Mouse (Mus musculus): ENCODE measurements at regions not wholly inside any gene's neighbourhood (a gene's known extent, or its start where the extent isn't known, plus 50 kb on each side); places are given as distances from the start of the nearest gene placed in this dataset.
A peak's percentile ranks its signal among the peaks of the same experiment; 100 is the strongest.

- no peak for ATAC-seq
- Histone ChIP-seq H3K4me1 (replicated peaks) (peaks cover 57% of the 10 kb centered on the region), H3K27me3 (peaks cover 3% of the 10 kb centered on the region), H3K9me3 (no peaks in the 10 kb centered on the region), H3K36me3 (no peaks in the 10 kb centered on the region), H3K9ac (replicated peaks) (0 out of 2 replicates have a peak overlapping the region, but pooled peaks have one; percentile 19), H3K27ac (no peak overlapping the region), H3K4me2 (replicated peaks) (no peak overlapping the region), H3K4me3 (replicated peaks) (no peak overlapping the region)
- 72% methylated on average over 4 of the region's 4 CpGs for WGBS
Measured at GRCm38 (mm10) chr6:88984170-88984569, 82.1 kb downstream of the Tpra1 start.

DNA sequence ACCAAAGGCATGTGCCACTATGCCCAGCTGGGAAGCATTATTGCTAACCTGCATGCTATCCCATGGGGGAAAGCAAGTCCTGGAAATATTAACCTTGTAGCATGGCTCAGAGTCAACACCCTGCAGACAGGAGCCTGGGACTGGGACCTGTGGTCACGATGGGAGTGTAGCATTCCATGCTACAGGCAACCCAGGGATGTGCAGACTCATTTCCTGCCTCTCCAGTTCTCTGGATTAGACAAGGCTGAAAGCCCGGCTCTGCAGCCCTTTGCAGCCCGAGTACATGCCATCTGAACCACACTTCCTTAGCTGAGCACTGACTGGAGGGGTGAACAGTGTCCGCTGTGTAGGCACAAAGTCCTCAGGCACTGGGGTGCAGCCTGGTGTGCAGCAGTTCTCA, 82.8 kb downstream of the Tpra1 start:
- ATAC-seq: no peak
- H3K9me3 ChIP-seq: no peaks in the 10 kb centered on the region
- peaks cover 3% of the 10 kb centered on the region for H3K27me3 ChIP-seq
- H3K4me2 ChIP-seq (replicated peaks): no peak overlapping the region
- H3K9ac ChIP-seq (replicated peaks): no peak overlapping the region
- 52% methylated on average over 4 of the region's 4 CpGs for WGBS
- peaks cover 50% of the 10 kb centered on the region for H3K4me1 ChIP-seq (replicated peaks)
- no peaks in the 10 kb centered on the region for H3K36me3 ChIP-seq
- no peak overlapping the region for H3K27ac ChIP-seq
- H3K4me3 ChIP-seq (replicated peaks): no peak overlapping the region

DNA sequence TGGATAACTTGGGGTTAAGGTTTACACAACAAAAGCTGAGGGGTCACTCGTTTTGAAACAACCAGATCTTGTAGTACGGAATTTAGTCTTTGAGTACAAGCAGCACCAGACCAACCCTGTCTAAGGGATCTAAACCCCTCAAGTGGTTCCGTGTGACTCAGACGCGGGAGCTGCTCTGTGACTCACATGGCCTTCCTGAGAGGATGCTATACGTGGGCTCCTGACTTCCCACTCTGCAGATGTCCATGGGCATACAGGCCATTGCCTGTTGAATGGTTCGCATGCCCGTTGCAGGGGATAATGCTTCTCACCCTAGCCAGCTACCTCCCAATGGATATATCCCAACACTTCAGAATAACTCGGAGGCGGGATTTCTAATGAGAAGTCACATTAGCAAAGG, 86.5 kb downstream of the Tpra1 start:
- Histone ChIP-seq H3K4me2 (replicated peaks) (no peak overlapping the region), H3K4me1 (replicated peaks) (peaks cover 16% of the 10 kb centered on the region), H3K27me3 (peaks cover 3% of the 10 kb centered on the region), H3K36me3 (no peaks in the 10 kb centered on the region), H3K4me3 (replicated peaks) (no peak overlapping the region), H3K9me3 (no peaks in the 10 kb centered on the region), H3K27ac (no peak overlapping the region), H3K9ac (replicated peaks) (no peak overlapping the region)
- ATAC-seq: no peak
- 92% methylated on average over 10 of the region's 10 CpGs for WGBS

- Histone ChIP-seq H3K36me3 (no peaks in the 10 kb centered on the region), H3K9ac (replicated peaks) (no peak overlapping the region), H3K4me2 (replicated peaks) (no peak overlapping the region), H3K4me3 (replicated peaks) (no peak overlapping the region), H3K9me3 (no peaks in the 10 kb centered on the region), H3K4me1 (replicated peaks) (peaks cover 5% of the 10 kb centered on the region; the same call in 1 of the 2 replicates), H3K27ac (no peak overlapping the region), H3K27me3 (no peaks in the 10 kb centered on the region; the same call in 1 of the 2 replicates)
- 53% methylated on average over 6 of the region's 6 CpGs for WGBS
- ATAC-seq: no peak
Measured at GRCm38 (mm10) chr6:88989617-88990299, 87.7 kb downstream of the Tpra1 start.

- no peak for ATAC-seq
Measured at GRCm38 (mm10) chr6:88990300-88990685, 88.2 kb downstream of the Tpra1 start.

DNA sequence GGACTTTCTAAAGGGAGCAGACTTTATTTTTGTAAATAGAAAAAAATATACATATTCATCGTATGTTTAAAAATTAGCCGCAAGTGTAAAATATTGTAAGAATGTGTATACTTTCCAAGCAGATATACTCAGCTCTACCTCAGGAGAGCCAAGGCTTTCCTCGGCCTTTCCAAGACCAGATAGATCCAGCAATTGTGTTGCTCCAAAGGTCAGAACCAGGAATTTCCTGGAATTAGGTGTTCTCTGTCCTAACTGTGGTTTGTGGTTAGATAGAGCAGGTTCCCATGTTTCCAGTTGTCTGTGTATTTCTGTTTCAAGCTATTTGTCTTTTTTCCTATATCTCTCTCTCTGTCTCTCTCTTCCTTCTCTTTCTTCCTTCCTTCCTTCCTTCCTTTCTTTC, 93.0 kb downstream of the Tpra1 start:
- Histone ChIP-seq H3K9me3 (no peaks in the 10 kb centered on the region), H3K4me1 (replicated peaks) (no peaks in the 10 kb centered on the region), H3K4me2 (replicated peaks) (no peak overlapping the region), H3K9ac (replicated peaks) (no peak overlapping the region), H3K27ac (no peak overlapping the region), H3K4me3 (replicated peaks) (no peak overlapping the region), H3K36me3 (no peaks in the 10 kb centered on the region), H3K27me3 (peaks cover 7% of the 10 kb centered on the region; the same call in 1 of the 2 replicates)
- 89% methylated on average over 3 of the region's 3 CpGs for WGBS
- no peak for ATAC-seq

More at GRCm38 (mm10) chr6:88990300-88990685, 88.2 kb downstream of the Tpra1 start:
- no peak overlapping the region for H3K27ac ChIP-seq
- H3K36me3 ChIP-seq: no peaks in the 10 kb centered on the region
- H3K9me3 ChIP-seq: no peaks in the 10 kb centered on the region
- no peaks in the 10 kb centered on the region for H3K4me1 ChIP-seq (replicated peaks)
- H3K9ac ChIP-seq (replicated peaks): no peak overlapping the region
- WGBS: 35% methylated on average over 1 of the region's 1 CpGs
- no peaks in the 10 kb centered on the region; the same call in 1 of the 2 replicates for H3K27me3 ChIP-seq
- H3K4me2 ChIP-seq (replicated peaks): no peak overlapping the region
- no peak overlapping the region for H3K4me3 ChIP-seq (replicated peaks)

- Histone ChIP-seq H3K4me3 (replicated peaks) (no peak overlapping the region), H3K27ac (no peak overlapping the region), H3K27me3 (peaks cover 9% of the 10 kb centered on the region; the same call in 1 of the 2 replicates), H3K4me2 (replicated peaks) (no peak overlapping the region), H3K4me1 (replicated peaks) (peaks cover 22% of the 10 kb centered on the region), H3K9me3 (no peaks in the 10 kb centered on the region), H3K36me3 (no peaks in the 10 kb centered on the region), H3K9ac (replicated peaks) (no peak overlapping the region)
- WGBS: 90% methylated on average over 3 of the region's 3 CpGs
- ATAC-seq: no peak
Measured at GRCm38 (mm10) chr6:88998927-88999722, 97.1 kb downstream of the Tpra1 start.

DNA sequence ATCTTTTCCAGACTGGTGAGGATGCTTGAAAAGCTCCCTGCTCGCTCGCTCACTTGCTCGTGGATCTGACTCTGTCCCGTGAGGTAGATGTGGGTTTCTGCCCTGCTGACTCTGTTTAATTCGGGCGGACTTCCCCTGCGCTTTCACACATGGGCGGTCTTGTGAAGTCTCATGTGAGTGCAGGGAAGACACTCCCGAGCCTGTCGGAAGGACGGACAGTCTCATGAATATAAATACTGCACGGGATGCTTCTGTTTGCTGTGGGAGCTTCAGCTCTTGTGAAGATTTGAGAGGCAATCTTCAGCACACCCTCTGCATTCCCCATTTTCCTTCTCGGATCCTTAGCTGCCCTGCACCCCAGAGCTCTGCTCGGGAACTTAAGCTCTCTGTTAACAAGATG, 98.3 kb downstream of the Tpra1 start:
- 0 out of 2 replicates have a peak overlapping the region, but pooled peaks have one; percentile 22 for H3K27ac ChIP-seq
- H3K9me3 ChIP-seq: no peaks in the 10 kb centered on the region
- no peak for ATAC-seq
- no peak overlapping the region for H3K4me3 ChIP-seq (replicated peaks)
- peaks cover 9% of the 10 kb centered on the region; the same call in 1 of the 2 replicates for H3K27me3 ChIP-seq
- H3K9ac ChIP-seq (replicated peaks): no peak overlapping the region
- 5% methylated on average over 14 of the region's 14 CpGs for WGBS
- peak overlapping the region; percentile 31 for H3K4me2 ChIP-seq (replicated peaks)
- peaks cover 22% of the 10 kb centered on the region for H3K4me1 ChIP-seq (replicated peaks)
- H3K36me3 ChIP-seq: no peaks in the 10 kb centered on the region

DNA sequence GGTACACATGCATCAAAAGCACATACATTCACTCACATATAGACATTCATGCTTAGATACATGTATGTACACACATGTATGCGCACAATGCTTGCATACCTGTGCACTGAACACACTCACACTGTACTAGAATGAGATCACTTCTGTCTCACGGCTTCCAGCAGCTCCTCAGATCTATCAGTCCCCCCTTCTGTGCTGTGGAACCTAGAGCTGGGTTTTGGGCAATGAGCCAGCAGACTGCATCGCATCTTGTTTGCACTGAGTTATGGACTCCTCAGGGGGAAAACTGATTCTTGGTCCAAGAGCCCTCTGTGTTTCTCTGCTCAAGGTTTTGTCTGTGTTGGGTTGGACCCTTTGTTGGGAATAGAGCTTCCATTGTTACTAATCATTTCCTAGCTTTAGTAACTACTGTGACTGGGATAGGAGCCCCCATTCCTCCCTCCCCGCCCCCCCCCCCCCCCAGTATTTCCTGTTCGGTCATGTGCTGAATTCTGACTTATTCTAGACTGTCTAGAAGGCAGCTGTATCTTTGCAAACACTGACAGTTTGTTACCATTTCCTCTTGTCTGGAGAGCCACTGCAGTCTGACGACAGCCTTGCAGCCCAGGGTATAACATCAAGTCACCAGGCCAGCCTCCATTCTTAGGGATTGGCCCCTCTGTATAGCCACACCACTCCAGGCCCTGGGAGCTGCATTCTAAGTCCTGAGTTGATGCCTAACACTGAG, 101.3 kb downstream of the Tpra1 start:
- H3K4me1 ChIP-seq (replicated peaks): peaks cover 41% of the 10 kb centered on the region
- 0 out of 2 replicates have a peak, but pooled peaks have one; percentile 41 for ATAC-seq
- H3K9me3 ChIP-seq: no peaks in the 10 kb centered on the region
- H3K27ac ChIP-seq: peak overlapping the region; percentile 54; the same call in 1 of the 2 replicates
- H3K9ac ChIP-seq (replicated peaks): no peak overlapping the region
- 53% methylated on average over 5 of the region's 6 CpGs for WGBS
- H3K27me3 ChIP-seq: peaks cover 9% of the 10 kb centered on the region; the same call in 1 of the 2 replicates
- no peak overlapping the region for H3K4me2 ChIP-seq (replicated peaks)
- H3K36me3 ChIP-seq: no peaks in the 10 kb centered on the region
- H3K4me3 ChIP-seq (replicated peaks): no peak overlapping the region

DNA sequence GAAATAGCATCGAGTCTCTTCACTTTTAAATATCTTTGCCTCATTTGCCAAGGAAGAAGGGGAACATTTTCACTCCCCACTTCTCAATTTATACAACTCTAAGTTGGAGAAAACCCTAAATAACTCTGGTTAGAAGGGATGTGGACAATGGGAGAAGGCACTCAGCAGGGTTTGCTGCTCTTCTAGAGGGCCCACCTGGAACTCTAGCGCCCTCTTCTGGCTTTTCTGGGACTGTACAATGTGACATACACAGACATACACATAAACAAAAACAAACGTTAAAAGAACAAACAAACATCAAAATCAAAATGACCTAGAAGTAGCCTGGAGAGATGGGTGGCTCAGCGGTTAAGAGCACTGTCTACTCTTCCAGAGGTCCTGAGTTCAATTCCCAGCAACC, 103.0 kb downstream of the Tpra1 start:
- Histone ChIP-seq H3K4me2 (replicated peaks) (no peak overlapping the region), H3K9me3 (no peaks in the 10 kb centered on the region), H3K4me3 (replicated peaks) (no peak overlapping the region), H3K36me3 (no peaks in the 10 kb centered on the region), H3K27ac (no peak overlapping the region), H3K27me3 (0 out of 2 replicates have a peak, but pooled peaks cover 3% of the 10 kb centered on the region), H3K9ac (replicated peaks) (no peak overlapping the region), H3K4me1 (replicated peaks) (peaks cover 59% of the 10 kb centered on the region)
- WGBS: 51% methylated on average over 4 of the region's 4 CpGs
- no peak for ATAC-seq

DNA sequence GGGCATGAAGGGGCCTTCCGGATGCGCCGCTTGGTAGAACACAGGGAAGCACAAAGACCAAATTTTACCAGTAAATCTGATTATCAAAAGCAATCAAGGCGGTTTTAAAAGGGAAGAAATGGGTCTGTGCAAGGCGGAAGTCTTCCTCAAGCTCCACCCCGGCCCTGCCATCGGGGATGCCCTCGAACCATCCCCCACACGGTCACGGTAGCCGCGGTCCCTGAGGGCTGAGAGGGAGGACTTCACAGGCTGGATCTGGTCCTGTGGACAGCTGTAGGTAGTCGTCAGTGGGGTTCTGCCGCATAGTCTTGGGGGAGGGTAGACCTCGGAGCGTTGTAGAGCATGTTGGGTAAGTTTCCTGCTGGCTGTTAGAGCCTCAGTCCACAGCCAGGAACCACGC, 104.9 kb downstream of the Tpra1 start:
- ATAC-seq: peak; percentile 37; the same call in 1 of the 2 replicates
- Histone ChIP-seq H3K9me3 (no peaks in the 10 kb centered on the region), H3K27me3 (0 out of 2 replicates have a peak, but pooled peaks cover 6% of the 10 kb centered on the region), H3K27ac (peak overlapping the region; percentile 79), H3K9ac (replicated peaks) (no peak overlapping the region), H3K4me1 (replicated peaks) (peaks cover 71% of the 10 kb centered on the region), H3K4me3 (replicated peaks) (no peak overlapping the region), H3K4me2 (replicated peaks) (peak overlapping the region; percentile 24), H3K36me3 (no peaks in the 10 kb centered on the region)
- WGBS: 17% methylated on average over 17 of the region's 17 CpGs

Measured in midbrain, embryonic 13.5 days (tissue).